Mouse (Mus musculus): ENCODE data around the gene Srrd. TPM values are rescaled to one million over a fixed set of nuclear protein-coding genes. Genes with fewer than 3 reads are reported as not detected.

The Srrd gene
- total and polyA plus RNA-seq, 3 experiments = 22.3 to 31.7 (median 27.1) TPM

DNA sequence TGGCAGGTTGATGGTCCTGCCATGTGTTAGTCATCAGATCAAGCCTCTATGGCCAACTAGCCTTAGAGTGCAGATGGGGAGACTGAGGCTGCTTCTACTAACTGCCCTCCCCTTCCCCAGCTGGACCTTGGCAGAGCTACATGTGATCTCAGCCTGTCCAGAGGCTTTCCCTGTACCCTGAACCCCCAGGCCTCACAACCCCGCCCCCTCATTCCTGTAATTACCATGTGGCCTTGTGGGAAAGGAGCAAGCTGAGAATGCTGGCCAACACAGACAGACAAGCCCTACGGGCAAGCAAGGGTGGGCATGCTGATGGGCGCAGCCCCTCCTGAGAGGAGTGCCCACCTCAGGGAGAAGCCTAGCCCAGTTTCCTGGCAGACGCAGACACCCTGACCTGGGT lies 48.1 kb downstream of the Srrd start:
- H3K9ac ChIP-seq (ENCODE audit: insufficient read depth, low read depth) = no peak overlapping the region
- peaks cover 0 to 22% of the 10 kb centered on the region in 2 experiments for H3K36me3 ChIP-seq (replicated peaks in 1 of 2; ENCODE audit: control insufficient read depth in 1 of 2, insufficient read depth in 1 of 2, low read length in 1 of 2)
- H3K27ac ChIP-seq (ENCODE audit: insufficient read depth, low read depth) = no peak overlapping the region
- TF ChIP-seq CHD1 (IDR thresholded peaks at IDR 0.05; ENCODE audit: low read depth, low read length) (no peak), TCF12 (IDR thresholded peaks at IDR 0.05; ENCODE audit: low read depth, low read length) (no peak), POLR2AphosphoS2 (IDR thresholded peaks at IDR 0.05; ENCODE audit: low read depth, low read length) (no peak), BHLHE40 (IDR thresholded peaks at IDR 0.05; ENCODE audit: low read depth, low read length) (no peak), USF2 (conservative IDR thresholded peaks at IDR 0.05; ENCODE audit: low read depth, low read length) (no peak), TBP (conservative IDR thresholded peaks at IDR 0.05; ENCODE audit: low read depth, low read length) (no peak), MAFK (IDR thresholded peaks at IDR 0.05; ENCODE audit: insufficient replicate concordance, low read length) (no peak), MAX (IDR thresholded peaks at IDR 0.05; ENCODE audit: low read length) (no peak), ZNF384 (IDR thresholded peaks at IDR 0.05; ENCODE audit: low read depth, low read length) (no peak), EP300 (IDR thresholded peaks at IDR 0.05; ENCODE audit: low read length) (no peak), ELF1 (IDR thresholded peaks at IDR 0.05; ENCODE audit: low read depth, low read length) (no peak)
- no peak overlapping the region for H3K4me3 ChIP-seq (replicated peaks in 1 of 3; ENCODE audit: low read depth in 2 of 3, low read length in 2 of 3, poor library complexity in 1 of 3)
- DNase-seq (ENCODE audit: extremely low read depth) = no peak
- no peak overlapping the region for H3K4me2 ChIP-seq (ENCODE audit: insufficient read depth, low read depth, poor library complexity, severe bottlenecking)
- dilution Hi-C loops (cut with MboI; ENCODE audit: extremely low pct_ligation_motif_present, extremely low pct_unique_long_range_greater_than_20kb, low sequenced_read_pairs) = no loop called here
- peaks cover 2 to 27% of the 10 kb centered on the region in 2 experiments; a peak in 3 of 4 replicates for H3K4me1 ChIP-seq (ENCODE audit: control insufficient read depth in 1 of 2, insufficient read depth in 2 of 2)
- H3K79me2 ChIP-seq (replicated peaks; ENCODE audit: control insufficient read depth, extremely low read depth, insufficient read depth, poor library complexity, severe bottlenecking) = no peaks in the 10 kb centered on the region
- H3K27me3 ChIP-seq (replicated peaks) = no peaks in the 10 kb centered on the region
- in situ Hi-C loops (cut with MboI; ENCODE audit: low pct_ligation_motif_present, low pct_unique_long_range_greater_than_20kb, low sequenced_read_pairs) = no loop called here
- no peaks in the 10 kb centered on the region for H3K9me3 ChIP-seq (replicated peaks; ENCODE audit: low read length)

DNA sequence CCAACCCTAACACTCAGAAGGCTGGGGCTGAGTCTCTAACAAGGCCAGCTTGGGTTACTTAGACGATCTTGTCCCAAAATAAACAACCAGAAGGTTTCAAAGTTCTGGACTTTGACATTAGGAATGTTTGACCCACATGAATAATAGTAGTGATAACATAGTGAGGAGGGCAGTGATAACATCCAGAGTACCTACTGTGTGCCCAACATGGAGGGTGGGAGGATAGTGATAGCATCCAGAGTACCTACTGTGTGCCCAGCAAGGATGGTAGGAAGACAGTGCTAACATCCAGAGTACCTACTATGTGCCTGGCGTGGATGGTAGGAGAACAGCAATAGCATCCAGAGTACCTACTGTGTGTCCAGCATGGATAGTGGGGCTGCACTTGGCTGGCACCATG lies 49.0 kb downstream of the Srrd start:
- TF ChIP-seq PAX5 (IDR thresholded peaks at IDR 0.05; ENCODE audit: low read length) (no peak), ZKSCAN1 (IDR thresholded peaks at IDR 0.05; ENCODE audit: borderline replicate concordance, low read depth, low read length) (peak; percentile 72), NRF1 (IDR thresholded peaks at IDR 0.05; ENCODE audit: low read depth, low read length) (no peak), ZNF384 (IDR thresholded peaks at IDR 0.05; ENCODE audit: low read depth, low read length) (no peak), BHLHE40 (IDR thresholded peaks at IDR 0.05; ENCODE audit: low read depth, low read length) (no peak), JUND (conservative IDR thresholded peaks at IDR 0.05; ENCODE audit: low read depth, low read length) (no peak), USF1 (IDR thresholded peaks at IDR 0.05; ENCODE audit: low read depth, low read length) (no peak)
- dilution Hi-C loops (cut with MboI; ENCODE audit: extremely low pct_ligation_motif_present, extremely low pct_unique_long_range_greater_than_20kb, low sequenced_read_pairs) = no loop called here
- Histone ChIP-seq H3K9me3 (replicated peaks; ENCODE audit: low read length) (no peaks in the 10 kb centered on the region), H3K9ac (ENCODE audit: insufficient read depth, low read depth) (no peak overlapping the region), H3K4me3 (replicated peaks in 1 of 3; ENCODE audit: low read depth in 2 of 3, low read length in 2 of 3, poor library complexity in 1 of 3) (no peak overlapping the region), H3K79me2 (replicated peaks; ENCODE audit: control insufficient read depth, extremely low read depth, insufficient read depth, poor library complexity, severe bottlenecking) (no peaks in the 10 kb centered on the region), H3K36me3 (replicated peaks in 1 of 2; ENCODE audit: control insufficient read depth in 1 of 2, insufficient read depth in 1 of 2, low read length in 1 of 2) (peaks cover 0 to 22% of the 10 kb centered on the region in 2 experiments), H3K4me1 (ENCODE audit: control insufficient read depth in 1 of 2, insufficient read depth in 2 of 2) (peaks cover 2 to 26% of the 10 kb centered on the region in 2 experiments; a peak in 3 of 4 replicates), H3K27me3 (replicated peaks) (no peaks in the 10 kb centered on the region), H3K4me2 (ENCODE audit: insufficient read depth, low read depth, poor library complexity, severe bottlenecking) (no peak overlapping the region), H3K27ac (ENCODE audit: insufficient read depth, low read depth) (no peak overlapping the region)
- DNase-seq (ENCODE audit: extremely low read depth) = no peak
- in situ Hi-C loops (cut with MboI; ENCODE audit: low pct_ligation_motif_present, low pct_unique_long_range_greater_than_20kb, low sequenced_read_pairs) = no loop called here
